Mouse (Mus musculus) spleen, postnatal 10 days (tissue): ENCODE results near the gene Zscan4e.
"Not testable (repeated sequence)": the region's sequence is repeated elsewhere in the genome, so short reads cannot be mapped to it uniquely, and the experiment has no call there.

Source experiments
- DNase-seq, 2 experiments: peaks; one replicate each; pipeline ENCODE4 v3.0.0; 2021 to 2022; ENCODE audit warnings: low spot score in 2 of 2

Zscan4e gene

DNA sequence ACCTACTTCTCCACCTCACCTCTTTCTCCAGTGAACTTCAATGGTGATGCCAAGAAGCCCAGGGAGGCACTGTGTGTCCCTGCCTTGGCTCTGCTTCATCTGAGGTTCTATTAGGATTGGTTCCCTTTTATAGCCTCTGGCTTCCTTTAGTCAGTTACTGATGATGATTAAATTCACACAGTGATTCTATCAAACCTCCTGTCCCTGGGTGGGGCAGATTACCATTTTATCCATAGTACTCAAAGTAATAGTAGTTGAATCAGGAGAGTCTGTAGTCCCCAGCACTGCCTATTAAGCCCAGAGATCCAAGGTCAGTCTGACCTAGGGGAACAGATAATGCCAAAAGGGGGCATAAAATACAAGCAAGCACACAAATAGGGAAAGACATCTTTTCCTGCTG is at the start of gene Zscan4e:
Gene Zscan4e, minus strand, starts transcription at position 101 of the 400 bp plus-strand sequence.
- DNase-seq: not testable (repeated sequence)
